Mouse (Mus musculus) olfactory bulb, adult 2 months (tissue): Measurements from ENCODE around the gene Bag6. TPM values are rescaled to one million over a fixed set of nuclear protein-coding genes. Genes with fewer than 3 reads are reported as not detected.
"Not testable (repeated sequence)": the region's sequence is repeated elsewhere in the genome, so short reads cannot be mapped to it uniquely, and the experiment has no call there.

Experiments used
- H3K27ac ChIP-seq: fragments of 200-500 bp; 2 replicates; pipeline ENCODE4 v1.5.1; 2012; ENCODE audit warnings: low read depth, low read length; ENCODE audit not compliant: insufficient read depth
- H3K4me1 ChIP-seq: fragments of 200-500 bp; 2 replicates; pipeline ENCODE4 v1.6.1; 2012; ENCODE audit warnings: low read length; ENCODE audit not compliant: control insufficient read depth, insufficient read depth
- H3K4me3 ChIP-seq: fragments of 200-500 bp; 2 replicates; pipeline ENCODE4 v1.5.1; 2012; ENCODE audit warnings: mild to moderate bottlenecking, low read depth, low read length, moderate library complexity; ENCODE audit not compliant: insufficient read depth
- CTCF ChIP-seq: fragments of 200-500 bp; IDR thresholded peaks from 2 replicates; pipeline ENCODE4 v1.5.1; 2012; ENCODE audit warnings: low read depth, mild to moderate bottlenecking, low read length, moderate library complexity; ENCODE audit not compliant: insufficient read depth
- POLR2A ChIP-seq: fragments of 200-500 bp; IDR thresholded peaks from 2 replicates; pipeline ENCODE4 v1.6.1; 2012; ENCODE audit warnings: mild to moderate bottlenecking, low read depth, low read length, moderate library complexity; ENCODE audit not compliant: insufficient read depth
- WGBS: fragments of 180-500 bp; shearing (Covaris S2); methylation state at CpG from one replicate; pipeline ENCODE4 v1.1.7; 2018; 5-methylcytosine and 5-hydroxymethylcytosine counted together
- polyA plus RNA-seq: library from polyadenylated mRNA; stranded (reverse); fragments of >200 nt; gene quantifications from 2 replicates; pipeline ENCODE4 v1.2.4, GENCODE M21; 2012; ENCODE audit warnings: low replicate concordance; ENCODE audit not compliant: missing spikeins, insufficient read depth, insufficient read length

The Bag6 gene
- polyA plus RNA-seq, 1 experiment: 684 TPM

GRCm38 (mm10) chr17:35108097-35108496, 26.9 kb upstream of the Bag6 start, which contains the start of gene Ly6g5c:
Gene Ly6g5c (plus strand): TSS chr17:35108279.
- H3K27ac ChIP-seq: no peak within 1 kb of the TSS
- 80% methylated on average over 6 of the region's 6 CpGs for WGBS
- TF ChIP-seq CTCF (no peak), POLR2A (no peak)
- H3K4me1 ChIP-seq: peaks cover 2% of the 10 kb centered on the region; the same call in 1 of the 2 replicates
- H3K4me3 ChIP-seq: no peak within 1 kb of the TSS

GRCm38 (mm10) chr17:35111774-35112173, 23.2 kb upstream of the Bag6 start:
- no peak overlapping the region for H3K27ac ChIP-seq
- H3K4me1 ChIP-seq: no peaks in the 10 kb centered on the region
- no peak overlapping the region for H3K4me3 ChIP-seq
- TF ChIP-seq POLR2A (no peak), CTCF (no peak)
- 72% methylated on average over 9 of the region's 9 CpGs for WGBS

DNA sequence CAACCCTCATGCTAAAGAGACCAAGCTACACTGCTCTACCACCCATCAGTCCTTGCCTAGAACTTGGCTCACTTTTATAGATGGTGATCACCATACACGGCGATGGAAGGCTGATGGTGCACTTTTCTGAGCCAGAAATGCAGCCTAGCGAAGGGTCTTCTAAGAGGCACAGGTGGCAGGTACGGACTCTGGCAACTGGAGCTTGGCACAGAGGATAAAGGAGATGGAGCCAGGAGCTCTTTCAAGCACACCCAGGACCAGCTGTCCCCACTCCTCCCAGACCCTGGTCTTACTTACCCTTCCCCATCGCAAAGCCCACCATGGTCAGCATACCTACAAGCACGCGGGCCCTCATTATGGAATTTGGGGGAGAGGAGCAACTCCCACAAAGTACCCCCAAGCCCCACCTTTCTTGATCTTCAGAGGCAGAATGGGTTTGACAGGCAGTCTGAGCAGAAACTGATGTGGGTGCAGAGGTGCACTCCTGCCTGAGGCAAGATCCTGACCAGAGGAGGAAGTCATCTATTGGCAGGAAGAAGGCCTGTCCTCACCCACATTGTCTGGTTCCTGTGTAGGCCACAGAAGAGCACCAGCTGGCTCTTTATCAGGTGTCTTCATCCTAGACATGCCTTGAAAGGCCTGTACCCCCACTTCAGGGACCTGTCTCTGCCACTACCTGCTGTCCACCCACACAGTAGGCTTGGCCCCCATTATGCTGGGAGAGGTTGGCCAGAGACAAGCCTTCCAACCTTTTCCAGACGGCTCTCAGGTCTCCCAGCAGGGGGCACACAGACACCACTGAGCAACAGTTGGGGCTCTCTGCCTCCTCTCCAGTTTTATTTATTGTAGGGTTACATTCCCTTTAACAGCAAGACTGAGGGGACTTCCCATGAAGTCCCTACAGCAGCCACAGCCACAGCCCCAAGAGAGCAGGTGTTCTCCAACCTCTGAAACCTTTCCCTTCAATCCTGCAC, 19.6 kb upstream of the Bag6 start, which contains the start of gene Ly6g5b:
Gene Ly6g5b, minus strand, starts transcription at position 383 of the 974 bp plus-strand sequence.
- no peak within 1 kb of the TSS for H3K27ac ChIP-seq
- no peaks in the 10 kb centered on the region for H3K4me1 ChIP-seq
- H3K4me3 ChIP-seq: no peak within 1 kb of the TSS
- WGBS: 85% methylated on average over 8 of the region's 8 CpGs
- TF ChIP-seq POLR2A (no peak), CTCF (no peak)

GRCm38 (mm10) chr17:35120745-35121142, 14.2 kb upstream of the Bag6 start:
- TF ChIP-seq CTCF (no peak), POLR2A (no peak)
- peak overlapping the region; percentile 65 for H3K4me3 ChIP-seq
- peaks cover 2% of the 10 kb centered on the region; the same call in 1 of the 2 replicates for H3K4me1 ChIP-seq
- H3K27ac ChIP-seq: 0 out of 2 replicates have a peak overlapping the region, but pooled peaks have one; percentile 6
- under 1% methylated on average over 33 of the region's 33 CpGs for WGBS

- Histone ChIP-seq H3K27ac (peak within 1 kb of the TSS; percentile 68), H3K4me3 (peak within 1 kb of the TSS; percentile 80), H3K4me1 (peaks cover 2% of the 10 kb centered on the region; the same call in 1 of the 2 replicates)
- TF ChIP-seq CTCF (no peak), POLR2A (peak; percentile 37; the same call in 1 of the 2 replicates)
- under 1% methylated on average over 50 of the region's 50 CpGs for WGBS
Measured at GRCm38 (mm10) chr17:35121143-35121799, 13.7 kb upstream of the Bag6 start, which contains the start of gene Gpank1. Gene Gpank1 (plus strand): TSS chr17:35121455.

DNA sequence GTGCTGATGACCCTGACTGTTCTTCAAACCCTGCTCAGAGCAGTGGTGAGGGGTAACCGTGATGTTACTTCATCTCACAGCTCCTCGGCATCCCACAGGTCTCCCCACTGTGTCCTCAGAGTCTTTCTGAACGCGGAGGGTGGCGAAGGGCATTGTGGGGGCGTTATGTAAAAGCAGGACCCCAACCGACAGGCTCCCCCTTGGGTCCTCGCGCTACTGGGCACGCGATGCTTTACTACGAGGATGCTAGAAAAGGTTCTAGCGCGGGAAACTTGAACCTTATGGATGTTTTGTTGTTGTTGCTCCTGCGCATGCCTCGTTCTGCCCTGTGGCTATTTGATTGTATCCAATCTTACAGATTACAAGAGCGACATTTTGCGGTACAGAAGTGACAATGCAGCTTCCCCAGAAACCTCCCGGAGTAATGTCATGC, 13.1 kb upstream of the Bag6 start, which contains the start of gene Csnk2b:
Gene Csnk2b, minus strand, starts transcription at position 183 of the 433 bp plus-strand sequence.
- Histone ChIP-seq H3K4me1 (peaks cover 6% of the 10 kb centered on the region), H3K27ac (peak within 1 kb of the TSS; percentile 68), H3K4me3 (peak within 1 kb of the TSS; percentile 80)
- TF ChIP-seq POLR2A (no peak), CTCF (no peak)
- WGBS: 0% methylated on average over 19 of the region's 19 CpGs

GRCm38 (mm10) chr17:35123287-35123686, 11.7 kb upstream of the Bag6 start:
- not testable (repeated sequence) for H3K27ac ChIP-seq, H3K4me3 ChIP-seq
- H3K4me1 ChIP-seq: peaks cover 17% of the 10 kb centered on the region
- WGBS: 86% methylated on average over 9 of the region's 9 CpGs

DNA sequence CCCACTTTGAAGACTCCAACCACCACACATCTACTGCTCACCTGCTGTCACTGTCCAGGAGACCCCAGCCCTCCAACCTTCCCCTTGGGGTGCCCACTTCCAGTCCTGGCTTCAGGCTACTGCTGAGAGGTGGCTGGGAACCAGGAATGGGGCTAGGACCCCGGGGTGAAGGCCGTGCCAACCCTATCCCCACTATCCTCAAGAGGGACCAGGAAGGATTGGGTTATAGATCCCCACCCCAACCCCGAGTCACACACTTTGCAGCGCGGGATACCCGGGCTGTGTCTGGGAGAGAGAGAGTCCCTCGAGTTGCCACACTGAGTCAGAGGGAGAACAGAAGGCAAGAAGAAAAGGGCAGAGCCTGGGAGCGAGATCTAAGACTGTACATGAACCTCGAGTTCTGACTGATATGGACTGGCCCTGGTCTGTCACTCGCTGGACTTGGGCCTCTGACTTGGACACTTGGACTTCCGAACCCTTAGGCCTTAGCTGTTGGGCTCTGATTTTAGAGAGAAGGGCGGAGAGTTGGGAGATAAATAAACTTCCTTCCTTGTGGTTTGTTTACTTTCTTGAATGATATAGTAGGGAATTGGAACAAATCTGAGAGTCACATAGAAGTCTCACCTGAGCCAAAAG, 10.6 kb upstream of the Bag6 start:
- H3K4me1 ChIP-seq: peaks cover 20% of the 10 kb centered on the region
- not testable (repeated sequence) for H3K27ac ChIP-seq, H3K4me3 ChIP-seq
- WGBS: 90% methylated on average over 12 of the region's 12 CpGs

DNA sequence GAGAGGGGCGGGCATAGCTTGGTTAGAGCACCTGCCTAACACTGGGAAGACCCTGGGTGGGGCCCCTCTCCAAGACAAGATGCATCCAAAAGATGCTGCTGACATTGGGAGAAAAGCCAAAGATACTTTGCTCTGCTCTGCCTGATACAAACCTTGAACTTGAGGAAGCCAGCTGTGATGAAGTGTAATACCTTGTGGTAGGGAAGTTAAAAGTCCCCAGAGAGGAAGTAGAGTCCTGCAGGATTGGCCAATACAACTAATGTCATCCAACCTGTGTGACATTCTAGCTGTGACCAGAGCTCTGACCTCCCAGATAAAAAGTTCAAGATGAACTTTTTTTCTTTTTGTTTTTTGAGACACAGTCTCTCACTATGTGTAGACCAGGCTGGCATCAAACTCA, 9.9 kb upstream of the Bag6 start:
- Histone ChIP-seq H3K4me1 (peaks cover 20% of the 10 kb centered on the region), H3K27ac (no peak overlapping the region), H3K4me3 (no peak overlapping the region)
- 86% methylated on average over 1 of the region's 1 CpGs for WGBS
- TF ChIP-seq CTCF: no peak
- TF ChIP-seq POLR2A: no peak
